Mouse (Mus musculus): Measurements from ENCODE around the gene Khdc4. TPM values are rescaled to one million over a fixed set of nuclear protein-coding genes. Genes with fewer than 3 reads are reported as not detected.
A peak's percentile ranks its signal among the peaks of the same experiment; 100 is the strongest.

The Khdc4 gene
- polyA plus RNA-seq, 1 experiment from 2014 or later = 92.2 TPM

- Histone ChIP-seq H3K4me1 (ENCODE audit: insufficient read depth, low read length) (peaks cover 20% of the 10 kb centered on the region), H3K27me3 (ENCODE audit: insufficient read depth, low read length) (no peaks in the 10 kb centered on the region), H3K9ac (replicated peaks; ENCODE audit: low read length) (peak within 1 kb of the TSS; percentile 81), H3K36me3 (ENCODE audit: insufficient read depth, low read length) (peaks cover 30% of the 10 kb centered on the region), H3K9me3 (ENCODE audit: low read length) (no peaks in the 10 kb centered on the region), H3K27ac (ENCODE audit: low read length) (peak within 1 kb of the TSS; percentile 73), H3K4me3 (ENCODE audit: low read length) (peak within 1 kb of the TSS; percentile 84), H3K4me2 (replicated peaks; ENCODE audit: low read depth, low read length) (peak within 1 kb of the TSS; percentile 69)
- 1% methylated on average over 27 of the region's 27 CpGs for WGBS
- peak; percentile 96 for ATAC-seq (ENCODE audit: low FRiP score, low TSS enrichment)
Measured at GRCm38 (mm10) chr3:88716399-88717197, 31.0 kb downstream of the Khdc4 start, which contains the start of gene Rit1. Gene Rit1, plus strand, starts transcription at chr3:88716838.

GRCm38 (mm10) chr3:88717198-88717798 lies 31.7 kb downstream of the Khdc4 start:
- H3K36me3 ChIP-seq (ENCODE audit: insufficient read depth, low read length) = peaks cover 25% of the 10 kb centered on the region
- peak overlapping the region; percentile 81 for H3K9ac ChIP-seq (replicated peaks; ENCODE audit: low read length)
- H3K9me3 ChIP-seq (ENCODE audit: low read length) = no peaks in the 10 kb centered on the region
- peak overlapping the region; percentile 84 for H3K4me3 ChIP-seq (ENCODE audit: low read length)
- 4% methylated on average over 9 of the region's 9 CpGs for WGBS
- ATAC-seq (ENCODE audit: low FRiP score, low TSS enrichment) = peak; percentile 75; the same call in 1 of the 2 replicates
- no peaks in the 10 kb centered on the region for H3K27me3 ChIP-seq (ENCODE audit: insufficient read depth, low read length)
- H3K4me1 ChIP-seq (ENCODE audit: insufficient read depth, low read length) = peaks cover 20% of the 10 kb centered on the region
- H3K27ac ChIP-seq (ENCODE audit: low read length) = peak overlapping the region; percentile 73
- peak overlapping the region; percentile 69 for H3K4me2 ChIP-seq (replicated peaks; ENCODE audit: low read depth, low read length)

GRCm38 (mm10) chr3:88717831-88718230 lies 32.2 kb downstream of the Khdc4 start:
- Histone ChIP-seq H3K27me3 (ENCODE audit: insufficient read depth, low read length) (no peaks in the 10 kb centered on the region), H3K27ac (ENCODE audit: low read length) (no peak overlapping the region), H3K4me2 (replicated peaks; ENCODE audit: low read depth, low read length) (peak overlapping the region; percentile 69), H3K4me3 (ENCODE audit: low read length) (peak overlapping the region; percentile 21), H3K36me3 (ENCODE audit: insufficient read depth, low read length) (peaks cover 21% of the 10 kb centered on the region), H3K9me3 (ENCODE audit: low read length) (no peaks in the 10 kb centered on the region), H3K9ac (replicated peaks; ENCODE audit: low read length) (peak overlapping the region; percentile 47; the same call in 1 of the 2 replicates), H3K4me1 (ENCODE audit: insufficient read depth, low read length) (peaks cover 20% of the 10 kb centered on the region)
- WGBS = 47% methylated on average over 1 of the region's 1 CpGs
- ATAC-seq (ENCODE audit: low FRiP score, low TSS enrichment) = no peak

GRCm38 (mm10) chr3:88719098-88719497 lies 33.5 kb downstream of the Khdc4 start:
- H3K9ac ChIP-seq (replicated peaks; ENCODE audit: low read length) = no peak overlapping the region
- no peak overlapping the region for H3K27ac ChIP-seq (ENCODE audit: low read length)
- peaks cover 20% of the 10 kb centered on the region for H3K4me1 ChIP-seq (ENCODE audit: insufficient read depth, low read length)
- no peak overlapping the region for H3K4me3 ChIP-seq (ENCODE audit: low read length)
- H3K9me3 ChIP-seq (ENCODE audit: low read length) = no peaks in the 10 kb centered on the region
- peaks cover 17% of the 10 kb centered on the region for H3K36me3 ChIP-seq (ENCODE audit: insufficient read depth, low read length)
- no peak overlapping the region for H3K4me2 ChIP-seq (replicated peaks; ENCODE audit: low read depth, low read length)
- no peaks in the 10 kb centered on the region for H3K27me3 ChIP-seq (ENCODE audit: insufficient read depth, low read length)
- no peak for ATAC-seq (ENCODE audit: low FRiP score, low TSS enrichment)
- 44% methylated on average over 2 of the region's 2 CpGs for WGBS

- no peak overlapping the region for H3K9ac ChIP-seq (replicated peaks; ENCODE audit: low read length)
- no peak overlapping the region for H3K4me2 ChIP-seq (replicated peaks; ENCODE audit: low read depth, low read length)
- H3K27me3 ChIP-seq (ENCODE audit: insufficient read depth, low read length) = no peaks in the 10 kb centered on the region
- H3K36me3 ChIP-seq (ENCODE audit: insufficient read depth, low read length) = no peaks in the 10 kb centered on the region; the same call in 1 of the 2 replicates
- no peaks in the 10 kb centered on the region for H3K4me1 ChIP-seq (ENCODE audit: insufficient read depth, low read length)
- H3K9me3 ChIP-seq (ENCODE audit: low read length) = no peaks in the 10 kb centered on the region
- ATAC-seq (ENCODE audit: low FRiP score, low TSS enrichment) = no peak
- H3K27ac ChIP-seq (ENCODE audit: low read length) = no peak overlapping the region
- H3K4me3 ChIP-seq (ENCODE audit: low read length) = no peak overlapping the region
- WGBS = 56% methylated on average over 2 of the region's 2 CpGs
Measured at GRCm38 (mm10) chr3:88736556-88736955, 51.0 kb downstream of the Khdc4 start.

- Histone ChIP-seq H3K9me3 (ENCODE audit: low read length) (no peaks in the 10 kb centered on the region), H3K36me3 (ENCODE audit: insufficient read depth, low read length) (no peaks in the 10 kb centered on the region), H3K27me3 (ENCODE audit: insufficient read depth, low read length) (no peaks in the 10 kb centered on the region), H3K27ac (ENCODE audit: low read length) (no peak overlapping the region), H3K4me3 (ENCODE audit: low read length) (no peak overlapping the region), H3K4me2 (replicated peaks; ENCODE audit: low read depth, low read length) (no peak overlapping the region), H3K9ac (replicated peaks; ENCODE audit: low read length) (no peak overlapping the region), H3K4me1 (ENCODE audit: insufficient read depth, low read length) (no peaks in the 10 kb centered on the region)
- ATAC-seq (ENCODE audit: low FRiP score, low TSS enrichment) = no peak
- 57% methylated on average over 3 of the region's 3 CpGs for WGBS
Measured at GRCm38 (mm10) chr3:88738641-88739040, 53.0 kb downstream of the Khdc4 start.

- WGBS = 91% methylated on average over 3 of the region's 3 CpGs
- no peak for ATAC-seq (ENCODE audit: low FRiP score, low TSS enrichment)
Measured at GRCm38 (mm10) chr3:88740147-88740546, 54.5 kb downstream of the Khdc4 start.

GRCm38 (mm10) chr3:88745534-88745933 lies 59.9 kb downstream of the Khdc4 start:
- ATAC-seq (ENCODE audit: low FRiP score, low TSS enrichment) = no peak

More at GRCm38 (mm10) chr3:88740147-88740546, 54.5 kb downstream of the Khdc4 start:
- no peaks in the 10 kb centered on the region for H3K9me3 ChIP-seq (ENCODE audit: low read length)
- no peaks in the 10 kb centered on the region for H3K36me3 ChIP-seq (ENCODE audit: insufficient read depth, low read length)
- H3K27ac ChIP-seq (ENCODE audit: low read length) = no peak overlapping the region
- H3K4me2 ChIP-seq (replicated peaks; ENCODE audit: low read depth, low read length) = no peak overlapping the region
- H3K9ac ChIP-seq (replicated peaks; ENCODE audit: low read length) = no peak overlapping the region
- no peaks in the 10 kb centered on the region for H3K4me1 ChIP-seq (ENCODE audit: insufficient read depth, low read length)
- H3K4me3 ChIP-seq (ENCODE audit: low read length) = no peak overlapping the region
- H3K27me3 ChIP-seq (ENCODE audit: insufficient read depth, low read length) = no peaks in the 10 kb centered on the region

GRCm38 (mm10) chr3:88746139-88746870 lies 60.7 kb downstream of the Khdc4 start:
- Histone ChIP-seq H3K4me3 (ENCODE audit: low read length) (no peak overlapping the region), H3K27me3 (ENCODE audit: insufficient read depth, low read length) (no peaks in the 10 kb centered on the region), H3K36me3 (ENCODE audit: insufficient read depth, low read length) (peaks cover 19% of the 10 kb centered on the region), H3K9ac (replicated peaks; ENCODE audit: low read length) (no peak overlapping the region), H3K4me2 (replicated peaks; ENCODE audit: low read depth, low read length) (no peak overlapping the region), H3K4me1 (ENCODE audit: insufficient read depth, low read length) (no peaks in the 10 kb centered on the region), H3K9me3 (ENCODE audit: low read length) (peaks cover 21% of the 10 kb centered on the region), H3K27ac (ENCODE audit: low read length) (no peak overlapping the region)
- 92% methylated on average over 14 of the region's 15 CpGs for WGBS
- no peak for ATAC-seq (ENCODE audit: low FRiP score, low TSS enrichment)

More at GRCm38 (mm10) chr3:88745534-88745933, 59.9 kb downstream of the Khdc4 start:
- Histone ChIP-seq H3K27me3 (ENCODE audit: insufficient read depth, low read length) (no peaks in the 10 kb centered on the region), H3K9ac (replicated peaks; ENCODE audit: low read length) (no peak overlapping the region), H3K4me1 (ENCODE audit: insufficient read depth, low read length) (no peaks in the 10 kb centered on the region), H3K4me2 (replicated peaks; ENCODE audit: low read depth, low read length) (no peak overlapping the region), H3K9me3 (ENCODE audit: low read length) (peaks cover 21% of the 10 kb centered on the region), H3K4me3 (ENCODE audit: low read length) (no peak overlapping the region), H3K36me3 (ENCODE audit: insufficient read depth, low read length) (peaks cover 19% of the 10 kb centered on the region), H3K27ac (ENCODE audit: low read length) (no peak overlapping the region)
- WGBS = 87% methylated on average over 9 of the region's 9 CpGs
